Mouse (Mus musculus) forebrain, embryonic 13.5 days (tissue): ENCODE data around the gene Gabrp. TPM values are rescaled to one million over a fixed set of nuclear protein-coding genes. Genes with fewer than 3 reads are reported as not detected.

Experiments used
- ATAC-seq: fragments of 200-750 bp; cut with Nextera tagmentation; 2 replicates; pipeline ENCODE4 v1.8.0; 2017
- H3K27ac ChIP-seq: fragments of 300-500 bp; sonication (generic); 2 replicates; pipeline ENCODE4 v1.5.1; 2015; ENCODE audit warnings: inconsistent platforms, mild to moderate bottlenecking, moderate library complexity
- H3K27me3 ChIP-seq: fragments of 300-500 bp; sonication (generic); 2 replicates; pipeline ENCODE4 v1.6.1; 2015; ENCODE audit warnings: mild to moderate bottlenecking, inconsistent platforms
- H3K36me3 ChIP-seq: fragments of 300-500 bp; sonication (generic); 2 replicates; pipeline ENCODE4 v1.6.1; 2015; ENCODE audit warnings: mild to moderate bottlenecking, inconsistent platforms; ENCODE audit not compliant: poor library complexity, severe bottlenecking
- H3K4me1 ChIP-seq: fragments of 300-500 bp; sonication (generic); 2 replicates; pipeline ENCODE4 v1.6.1; 2015; ENCODE audit warnings: inconsistent platforms
- H3K4me2 ChIP-seq: fragments of 300-500 bp; sonication (generic); 2 replicates; pipeline ENCODE4 v1.6.1; 2015; ENCODE audit warnings: inconsistent platforms, mild to moderate bottlenecking, moderate library complexity
- H3K4me3 ChIP-seq: fragments of 300-500 bp; sonication (generic); 2 replicates; pipeline ENCODE4 v1.5.1; 2015; ENCODE audit warnings: mild to moderate bottlenecking, inconsistent platforms
- H3K9ac ChIP-seq: fragments of 300-500 bp; sonication (generic); 2 replicates; pipeline ENCODE4 v1.6.1; 2015; ENCODE audit warnings: mild to moderate bottlenecking, inconsistent platforms
- H3K9me3 ChIP-seq: fragments of 300-500 bp; sonication (generic); replicated peaks from 2 replicates; pipeline ENCODE4 v1.6.1; 2016; ENCODE audit warnings: inconsistent platforms
- WGBS: fragments of 180-500 bp; shearing (Covaris S2); methylation state at CpG from one replicate; pipeline ENCODE4 v1.1.7; 2015; 5-methylcytosine and 5-hydroxymethylcytosine counted together
- polyA plus RNA-seq: library from polyadenylated mRNA; unstranded; fragments of >200 nt; fragmentation: Nextera tagmentation; extraction: Ambion mirVana; gene quantifications from 2 replicates; pipeline ENCODE4 v1.2.1, GENCODE M21; 2015

Gene Gabrp
- polyA plus RNA-seq, 1 experiment from 2014 or later = not detected

DNA sequence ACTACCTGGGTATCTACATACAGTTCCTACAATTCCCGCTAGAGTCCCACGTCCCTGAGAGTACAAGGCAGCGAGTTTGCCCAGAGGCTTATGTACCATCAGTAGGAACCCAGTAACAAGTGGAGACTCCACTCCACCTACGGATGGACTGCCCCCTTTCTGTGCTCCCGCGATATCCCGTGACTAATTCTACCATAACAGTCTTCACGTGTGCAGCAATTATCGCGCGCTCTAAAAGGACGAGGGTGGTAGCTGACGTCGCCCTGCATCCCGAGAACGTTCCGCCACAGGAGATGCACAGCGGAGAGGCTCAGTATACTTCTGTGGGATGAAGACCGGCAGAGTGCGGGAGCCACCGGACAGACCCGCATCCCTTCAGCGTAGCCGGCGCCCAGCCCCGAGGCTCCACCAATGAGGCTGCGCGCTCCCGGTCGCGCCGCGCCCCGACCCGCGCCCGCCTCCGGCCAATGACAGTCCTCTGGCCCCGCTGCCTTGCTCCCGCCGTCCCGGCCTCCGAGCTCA is 65.8 kb downstream of the Gabrp start:
- whole genome bisulfite sequencing = under 1% methylated on average over 43 of the region's 43 CpGs
- Histone ChIP-seq H3K4me2 (peak overlapping the region; percentile 72), H3K4me1 (peaks cover 4% of the 10 kb centered on the region; the same call in 1 of the 2 replicates), H3K27ac (peak overlapping the region; percentile 89), H3K9ac (peak overlapping the region; percentile 92), H3K4me3 (peak overlapping the region; percentile 88), H3K27me3 (no peaks in the 10 kb centered on the region), H3K9me3 (peaks cover 3% of the 10 kb centered on the region; the same call in 1 of the 2 replicates), H3K36me3 (no peaks in the 10 kb centered on the region)
- peak; percentile 89 for ATAC-seq

DNA sequence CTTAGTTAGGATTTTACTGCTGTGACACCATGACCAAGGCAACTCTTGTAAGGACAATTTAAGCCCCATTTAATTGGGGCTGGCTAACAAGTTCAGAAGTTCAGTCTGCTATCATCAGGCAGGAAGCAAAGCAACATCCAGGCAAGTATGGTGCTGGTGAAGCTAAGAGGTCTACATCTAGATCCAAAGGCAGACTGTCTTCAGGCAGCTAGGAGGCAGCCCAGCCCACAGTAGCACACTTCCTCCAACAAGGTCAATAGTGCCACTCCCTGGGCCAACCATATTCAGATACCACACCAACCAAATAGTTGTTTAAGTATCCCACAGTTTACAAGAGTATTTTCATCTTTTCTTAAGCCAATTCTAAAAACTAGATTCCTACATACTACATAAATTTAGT is 69.4 kb downstream of the Gabrp start:
- H3K9ac ChIP-seq = no peak overlapping the region
- H3K4me3 ChIP-seq = no peak overlapping the region
- H3K9me3 ChIP-seq = no peaks in the 10 kb centered on the region
- H3K4me1 ChIP-seq = peaks cover 4% of the 10 kb centered on the region; the same call in 1 of the 2 replicates
- no peaks in the 10 kb centered on the region for H3K36me3 ChIP-seq
- no peak for ATAC-seq
- H3K27me3 ChIP-seq = no peaks in the 10 kb centered on the region
- no peak overlapping the region for H3K27ac ChIP-seq
- H3K4me2 ChIP-seq = no peak overlapping the region

Other genes with a start within 250 kb of the Gabrp start
- 8.5 and 9.8 TPM in 2 replicates for gene Ranbp17, start 65.2 kb downstream of the Gabrp start, polyA plus RNA-seq
- gene D130052B06Rik, start 20.3 kb upstream of the Gabrp start, polyA plus RNA-seq = not detected in 2 replicates